Mouse (Mus musculus): ENCODE data around the gene Cltb.

The Cltb gene

DNA sequence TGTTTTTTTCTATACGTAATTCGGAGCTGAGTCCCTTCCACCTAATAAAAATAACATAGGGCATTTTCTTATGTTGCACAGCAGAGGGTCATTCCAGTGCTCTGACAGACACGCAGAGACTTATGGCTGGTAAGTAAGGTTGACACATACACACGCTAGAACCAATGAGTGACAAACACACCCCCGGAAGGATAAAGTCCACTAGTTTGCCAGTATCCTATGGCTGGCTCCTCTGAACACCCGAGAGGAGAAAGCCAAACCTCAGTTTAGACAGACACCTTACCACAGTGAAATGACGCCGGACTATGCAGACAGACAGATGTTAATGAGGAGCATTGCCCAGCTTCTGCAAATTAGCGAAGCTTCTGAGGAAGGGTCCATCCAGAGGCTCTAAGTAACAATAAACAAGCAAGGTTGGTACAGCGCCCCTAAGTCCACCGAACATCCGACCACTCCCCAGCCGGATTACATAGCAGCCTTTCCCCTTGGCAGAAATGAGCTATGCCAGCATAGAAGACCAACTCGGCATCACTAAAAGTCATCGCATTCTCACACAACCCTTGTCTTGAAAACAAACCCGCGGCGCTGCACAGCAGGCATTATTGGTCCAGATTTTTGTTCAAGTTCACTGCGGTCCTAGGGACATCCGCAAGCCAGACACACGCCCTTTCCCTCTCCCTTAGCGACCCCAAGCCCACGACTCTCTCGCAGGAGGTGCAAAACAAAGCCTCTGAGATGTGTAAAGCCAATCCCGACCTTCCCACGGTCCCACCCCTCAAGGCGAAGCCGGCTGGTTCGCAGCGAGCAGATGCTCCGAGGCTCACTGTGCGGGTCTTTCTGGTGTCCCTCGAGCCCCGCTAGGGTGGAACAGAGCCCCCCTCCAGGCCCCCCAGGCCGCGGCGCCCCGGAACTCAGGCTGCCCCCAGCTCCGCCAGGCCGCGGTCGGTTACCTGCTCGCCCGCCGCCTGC lies 46.6 kb downstream of the Cltb start:
- no peak for DNase-seq (ENCODE audit: extremely low spot score, low spot score)

DNA sequence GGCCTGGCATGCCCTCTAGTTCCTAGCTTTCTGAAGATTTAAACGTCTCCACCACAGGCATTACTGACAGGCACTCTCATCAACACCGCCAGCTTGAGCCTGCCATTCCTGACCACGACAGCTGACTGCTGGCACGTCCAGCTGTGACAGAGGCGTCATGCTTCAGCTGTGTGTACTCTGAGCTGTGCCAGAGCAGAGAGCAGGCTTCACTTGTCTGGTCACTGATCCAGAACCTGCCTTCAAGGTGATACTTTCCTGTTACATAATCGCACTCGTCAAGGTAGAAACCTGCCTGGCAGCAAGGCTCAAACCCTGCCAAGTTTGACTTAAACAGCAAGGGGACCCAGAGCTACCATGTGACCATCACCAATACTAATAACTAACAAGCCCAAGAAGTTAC lies 48.6 kb downstream of the Cltb start:
- no peak for DNase-seq (ENCODE audit: extremely low spot score, low spot score)

DNA sequence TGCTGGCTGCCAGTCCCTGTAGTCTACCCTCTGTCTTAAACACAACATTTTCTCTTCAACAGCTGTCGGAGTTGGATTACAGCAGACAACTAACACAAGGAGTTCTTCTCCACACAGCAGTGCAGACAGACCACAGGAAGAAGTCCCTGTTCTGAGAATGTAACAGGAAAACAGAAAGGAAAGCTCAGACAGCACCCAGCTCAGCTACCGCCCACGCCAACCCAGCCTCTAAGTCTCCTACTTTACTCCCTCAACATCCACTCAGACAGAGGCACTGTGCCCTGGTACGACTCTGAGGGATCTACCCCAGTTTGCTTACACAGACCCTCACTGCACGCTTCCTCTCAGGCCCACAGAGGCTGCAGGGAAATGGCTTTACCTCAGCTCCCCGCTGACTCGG lies 50.5 kb downstream of the Cltb start:
- no peak for DNase-seq (ENCODE audit: extremely low spot score, low spot score)

DNA sequence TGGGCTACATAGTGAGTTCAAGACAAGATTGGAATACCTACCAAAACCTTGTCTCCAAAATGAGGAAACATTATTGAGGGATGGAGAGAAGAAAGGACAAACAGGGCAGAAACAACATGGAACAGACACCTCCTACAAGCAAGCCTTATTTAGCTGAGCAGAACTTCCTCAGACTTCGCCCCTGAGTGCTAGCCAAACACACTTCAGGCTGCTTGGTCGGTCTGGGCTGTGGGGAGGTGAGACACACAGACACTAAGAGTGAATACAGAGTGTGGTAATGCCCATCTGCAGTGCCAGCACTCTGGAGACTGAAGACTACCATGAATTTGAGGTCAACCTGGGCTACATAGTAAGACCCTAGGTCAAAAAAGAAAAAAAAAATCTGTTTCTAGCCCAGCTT lies 51.5 kb downstream of the Cltb start:
- DNase-seq (ENCODE audit: extremely low spot score, low spot score) = no peak

DNA sequence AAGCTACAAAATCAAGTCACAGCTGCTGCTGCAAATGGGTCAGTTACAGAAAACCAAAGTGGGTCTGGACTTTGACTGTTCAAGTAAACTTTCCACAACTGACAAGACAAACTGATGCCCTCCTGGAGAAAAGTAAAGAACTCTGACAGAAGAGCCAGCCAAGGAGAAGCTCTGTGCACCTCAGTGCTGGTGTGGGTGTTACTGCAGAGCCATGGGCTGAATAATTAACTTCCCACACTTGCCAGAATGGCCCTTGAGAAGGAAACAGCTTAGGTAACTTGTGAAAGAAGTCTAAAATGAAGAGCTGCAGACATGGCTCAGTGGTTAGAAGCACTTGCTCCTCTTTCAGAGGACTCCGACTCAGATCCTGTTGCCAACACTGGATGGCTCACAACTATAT lies 53.5 kb downstream of the Cltb start:
- DNase-seq (ENCODE audit: extremely low spot score, low spot score) = no peak

DNA sequence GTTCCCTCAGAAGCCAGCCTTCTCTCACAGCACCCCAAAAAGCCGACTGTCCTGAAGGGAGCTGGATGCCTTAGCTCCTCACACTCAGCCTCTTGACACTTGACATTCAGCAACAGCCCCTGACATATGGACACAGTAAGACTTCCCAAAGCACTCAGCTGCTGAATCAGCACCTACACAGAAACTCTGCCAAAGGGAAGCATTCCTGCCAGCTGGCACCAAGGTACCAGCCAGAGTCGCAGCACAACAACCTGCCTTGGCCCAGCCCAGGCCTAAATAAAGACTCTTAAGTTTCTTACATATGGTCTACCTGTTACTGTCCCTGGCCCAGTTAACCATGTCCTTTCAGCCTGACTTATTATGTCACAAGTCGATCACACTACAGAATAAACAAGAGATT lies 54.3 kb downstream of the Cltb start:
- DNase-seq (ENCODE audit: extremely low spot score, low spot score) = no peak

DNA sequence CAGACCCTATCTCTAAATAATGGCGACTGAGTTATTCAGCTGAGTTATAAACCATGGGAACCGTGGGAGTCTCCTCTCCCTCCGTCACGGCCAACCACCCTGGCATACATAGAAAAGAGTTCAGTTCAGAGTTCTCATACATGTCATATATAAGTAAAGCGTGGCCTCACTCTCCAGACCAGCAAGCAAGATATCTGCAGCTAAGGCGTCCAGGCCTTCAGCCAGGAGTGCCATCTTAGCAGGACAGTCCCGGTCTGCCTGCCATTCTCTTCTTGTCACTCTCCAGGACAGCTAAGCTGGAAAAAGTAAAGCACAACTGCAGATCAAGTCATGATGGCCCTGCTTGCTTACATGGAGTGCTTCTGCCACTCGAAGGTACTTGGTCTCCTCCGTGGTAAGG lies 55.0 kb downstream of the Cltb start:
- DNase-seq (ENCODE audit: extremely low spot score, low spot score) = no peak

DNA sequence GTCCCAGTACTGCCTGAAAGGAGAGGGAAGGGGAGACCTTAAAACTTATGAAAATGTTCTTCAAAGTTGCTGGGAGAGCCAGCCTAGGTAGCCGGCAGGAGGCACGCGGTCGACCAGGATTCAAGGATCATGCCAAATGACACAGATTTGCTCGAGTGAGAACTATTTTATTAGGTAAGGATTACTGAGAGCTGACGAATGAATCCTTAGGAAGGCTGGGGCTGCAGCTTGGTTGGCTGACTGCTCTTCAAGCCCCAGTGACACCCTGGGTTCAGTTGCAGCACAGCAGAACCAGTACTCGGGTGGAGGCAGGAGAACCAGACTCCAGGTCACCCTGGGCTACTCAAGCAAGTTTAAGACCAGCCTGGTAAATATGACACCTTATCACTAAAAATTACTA lies 63.1 kb downstream of the Cltb start:
- DNase-seq (ENCODE audit: extremely low spot score, low spot score) = no peak

Measured in neural tube, embryonic 10.5 days (tissue).